Mouse (Mus musculus) hindbrain, embryonic 15.5 days (tissue): ENCODE measurements around the gene Slc12a1. TPM values are rescaled to one million over a fixed set of nuclear protein-coding genes. Genes with fewer than 3 reads are reported as not detected.
"Not testable (repeated sequence)": the region's sequence is repeated elsewhere in the genome, so short reads cannot be mapped to it uniquely, and the experiment has no call there.

Source experiments
- ATAC-seq: fragments of 200-750 bp; cut with Nextera tagmentation; 2 replicates; pipeline ENCODE4 v1.8.0; 2017; ENCODE audit warnings: low read depth, moderate number of reproducible peaks, moderate TSS enrichment; ENCODE audit not compliant: low FRiP score
- H3K27ac ChIP-seq: fragments of 300-500 bp; sonication (generic); replicated peaks from 2 replicates; pipeline ENCODE4 v1.5.1; 2015; ENCODE audit warnings: mild to moderate bottlenecking, inconsistent platforms
- H3K27me3 ChIP-seq: fragments of 300-500 bp; sonication (generic); 2 replicates; pipeline ENCODE4 v1.6.1; 2015; ENCODE audit warnings: control low read depth, inconsistent platforms
- H3K36me3 ChIP-seq: fragments of 300-500 bp; sonication (generic); 2 replicates; pipeline ENCODE4 v1.6.1; 2015; ENCODE audit warnings: control low read depth, inconsistent platforms
- H3K4me1 ChIP-seq: fragments of 300-500 bp; sonication (generic); replicated peaks from 2 replicates; pipeline ENCODE4 v1.6.1; 2015; ENCODE audit warnings: control low read depth, inconsistent platforms
- H3K4me2 ChIP-seq: fragments of 300-500 bp; sonication (generic); 2 replicates; pipeline ENCODE4 v1.6.1; 2015; ENCODE audit warnings: moderate library complexity, mild to moderate bottlenecking, inconsistent platforms
- H3K4me3 ChIP-seq: fragments of 300-500 bp; sonication (generic); 2 replicates; pipeline ENCODE4 v1.5.1; 2015; ENCODE audit warnings: mild to moderate bottlenecking, inconsistent platforms
- H3K9ac ChIP-seq: fragments of 300-500 bp; sonication (generic); 2 replicates; pipeline ENCODE4 v1.6.1; 2015; ENCODE audit warnings: inconsistent platforms
- H3K9me3 ChIP-seq: fragments of 300-500 bp; sonication (generic); 2 replicates; pipeline ENCODE4 v1.6.1; 2016; ENCODE audit warnings: control low read depth, inconsistent platforms
- WGBS: fragments of 180-500 bp; shearing (Covaris S2); methylation state at CpG from one replicate; pipeline ENCODE4 v1.1.7; 2015; 5-methylcytosine and 5-hydroxymethylcytosine counted together
- polyA plus RNA-seq: library from polyadenylated mRNA; unstranded; fragments of >200 nt; fragmentation: Nextera tagmentation; extraction: Ambion mirVana; gene quantifications from 2 replicates; pipeline ENCODE4 v1.2.1, GENCODE M21; 2015

The Slc12a1 gene
- polyA plus RNA-seq: 0.09 and 0.13 TPM in 2 replicates

DNA sequence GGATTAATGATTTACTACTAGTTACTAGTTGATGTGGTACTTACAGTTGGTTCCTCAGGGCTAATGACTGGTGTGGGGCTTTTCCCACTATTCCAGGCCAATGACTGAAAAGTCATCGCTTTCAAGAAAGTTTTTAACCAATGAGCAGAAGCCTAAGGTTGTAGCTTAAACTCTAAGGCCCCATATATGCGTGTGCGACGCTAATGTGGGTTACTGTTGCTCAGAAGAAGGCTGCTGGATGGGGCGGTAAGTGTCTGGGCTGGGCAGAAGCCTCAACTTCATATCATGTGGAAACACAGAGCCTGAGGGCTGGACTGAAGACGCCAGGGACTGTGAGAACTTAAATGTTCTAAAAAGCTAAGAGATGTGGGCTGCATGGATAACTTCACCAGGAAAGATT is at the start of gene Slc12a1:
Slc12a1 (plus strand) TSS at position 118 of the 400 bp plus-strand sequence.
- Histone ChIP-seq H3K4me2 (no peak within 1 kb of the TSS), H3K27me3 (no peaks in the 10 kb centered on the region), H3K9me3 (no peaks in the 10 kb centered on the region), H3K4me1 (peaks cover 4% of the 10 kb centered on the region; the same call in 1 of the 2 replicates), H3K9ac (no peak within 1 kb of the TSS), H3K4me3 (no peak within 1 kb of the TSS), H3K27ac (no peak within 1 kb of the TSS), H3K36me3 (no peaks in the 10 kb centered on the region)
- ATAC-seq: no peak
- WGBS: 90% methylated on average over 6 of the region's 6 CpGs

DNA sequence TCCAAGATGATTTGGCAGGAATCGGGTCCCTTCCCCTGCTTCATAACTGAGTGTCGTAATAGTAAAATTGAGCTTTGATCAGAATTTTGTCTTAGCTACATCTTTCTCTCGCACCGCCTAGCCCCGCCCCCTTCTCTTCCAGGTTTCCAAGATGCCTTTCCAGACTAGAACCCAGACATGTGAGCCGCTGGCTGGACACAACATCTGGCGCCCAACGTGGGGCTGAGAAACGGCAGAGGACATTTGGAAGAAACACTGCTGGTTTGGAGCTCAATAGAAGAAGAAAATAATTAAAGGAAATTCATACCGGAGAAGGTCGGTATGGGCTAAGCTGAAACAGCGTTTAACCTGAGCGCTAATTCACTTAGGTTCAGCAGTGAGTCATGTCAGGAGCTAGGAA is 47.8 kb upstream of the Slc12a1 start:
- not testable (repeated sequence) for ATAC-seq, H3K9ac ChIP-seq, H3K4me2 ChIP-seq, H3K4me3 ChIP-seq, H3K4me1 ChIP-seq, H3K9me3 ChIP-seq, H3K27me3 ChIP-seq, H3K27ac ChIP-seq
- WGBS: 97% methylated on average over 13 of the region's 13 CpGs
- peaks cover 23% of the 10 kb centered on the region for H3K36me3 ChIP-seq

DNA sequence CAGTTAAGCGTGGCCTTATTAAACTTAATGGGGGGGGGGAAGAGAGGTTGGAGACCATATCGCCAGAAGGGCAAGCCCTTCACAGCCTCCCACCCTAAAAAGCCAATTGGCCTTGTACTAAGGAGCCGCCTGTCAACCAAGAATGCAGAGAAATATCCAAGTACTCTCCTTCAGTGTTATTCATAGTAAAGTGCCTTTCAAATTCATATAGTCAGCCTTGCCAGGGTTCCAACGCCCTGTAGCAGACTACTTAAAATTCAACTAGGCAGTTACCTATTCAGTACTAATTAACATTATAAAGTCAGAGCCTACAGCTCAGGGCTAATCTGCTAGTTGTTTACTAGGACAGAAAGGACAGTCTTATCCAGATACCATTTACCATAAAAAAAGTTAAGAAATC is 45.8 kb upstream of the Slc12a1 start:
- H3K4me2 ChIP-seq, H3K4me1 ChIP-seq, H3K9me3 ChIP-seq, ATAC-seq, H3K27ac ChIP-seq, H3K4me3 ChIP-seq, H3K27me3 ChIP-seq, H3K9ac ChIP-seq: not testable (repeated sequence)
- WGBS: 87% methylated on average over 4 of the region's 4 CpGs
- H3K36me3 ChIP-seq: peaks cover 30% of the 10 kb centered on the region

DNA sequence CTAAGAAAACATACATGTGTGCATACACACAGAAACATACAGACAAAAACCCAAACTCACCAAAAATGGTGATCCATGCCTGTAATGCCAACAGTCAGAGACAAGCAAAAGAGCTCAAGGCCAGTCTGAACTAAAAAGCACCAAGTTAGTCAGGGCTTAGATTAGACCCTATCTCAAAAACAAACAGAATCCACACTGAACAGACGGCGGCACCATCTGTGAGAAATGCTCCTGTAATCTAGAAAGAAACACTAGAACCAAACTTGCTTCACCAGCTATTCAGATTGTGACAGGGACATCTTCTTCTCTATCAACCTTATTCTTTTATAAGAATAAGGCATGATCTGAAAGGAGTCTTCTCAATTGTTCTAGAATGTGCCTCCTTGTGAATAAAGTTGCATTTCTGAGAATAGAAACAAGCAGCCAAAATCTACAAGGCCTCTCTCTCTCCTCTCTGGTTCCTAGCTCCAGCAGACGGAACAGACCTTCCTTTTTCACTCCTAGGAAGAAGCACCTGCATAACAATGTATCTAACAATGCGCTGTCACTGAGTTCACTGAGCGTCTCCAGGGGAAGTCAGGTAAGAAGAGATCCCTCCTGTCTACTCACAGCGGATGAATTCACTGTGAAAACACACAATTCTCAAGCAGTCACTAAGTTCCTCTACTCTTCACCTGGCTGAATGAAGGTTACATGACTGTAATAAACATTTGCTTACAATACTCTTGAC is 32.8 kb upstream of the Slc12a1 start:
- H3K36me3 ChIP-seq: 0 out of 2 replicates have a peak, but pooled peaks cover 4% of the 10 kb centered on the region
- H3K27ac ChIP-seq: no peak overlapping the region
- ATAC-seq: no peak
- no peaks in the 10 kb centered on the region for H3K27me3 ChIP-seq
- H3K4me3 ChIP-seq: no peak overlapping the region
- peak overlapping the region; percentile 15; the same call in 1 of the 2 replicates for H3K4me2 ChIP-seq
- no peaks in the 10 kb centered on the region for H3K9me3 ChIP-seq
- H3K9ac ChIP-seq: no peak overlapping the region
- peaks cover 27% of the 10 kb centered on the region for H3K4me1 ChIP-seq
- WGBS: 63% methylated on average over 6 of the region's 6 CpGs

DNA sequence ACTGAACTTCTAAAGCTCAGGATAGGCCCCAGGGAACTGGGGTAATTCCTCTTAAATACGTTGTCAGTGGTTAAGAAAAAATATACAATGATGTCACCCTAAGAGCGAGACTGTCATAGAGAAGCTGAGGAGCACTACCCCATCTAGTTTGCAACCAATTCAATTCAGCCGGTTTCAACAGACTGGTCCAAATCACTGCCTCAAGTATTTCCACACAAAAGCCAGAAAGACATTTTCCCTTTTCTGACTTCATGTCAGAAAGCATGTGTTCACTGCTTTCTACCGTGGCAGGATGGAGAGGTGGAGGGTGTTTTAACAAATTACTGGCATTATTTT is 30.0 kb upstream of the Slc12a1 start:
- Histone ChIP-seq H3K36me3 (no peaks in the 10 kb centered on the region), H3K9me3 (no peaks in the 10 kb centered on the region), H3K4me3 (peak overlapping the region; percentile 84), H3K9ac (peak overlapping the region; percentile 97), H3K27me3 (no peaks in the 10 kb centered on the region), H3K27ac (peak overlapping the region; percentile 96), H3K4me2 (peak overlapping the region; percentile 74), H3K4me1 (peaks cover 27% of the 10 kb centered on the region)
- 0 out of 2 replicates have a peak, but pooled peaks have one; percentile 6 for ATAC-seq
- 2% methylated on average over 4 of the region's 4 CpGs for WGBS

DNA sequence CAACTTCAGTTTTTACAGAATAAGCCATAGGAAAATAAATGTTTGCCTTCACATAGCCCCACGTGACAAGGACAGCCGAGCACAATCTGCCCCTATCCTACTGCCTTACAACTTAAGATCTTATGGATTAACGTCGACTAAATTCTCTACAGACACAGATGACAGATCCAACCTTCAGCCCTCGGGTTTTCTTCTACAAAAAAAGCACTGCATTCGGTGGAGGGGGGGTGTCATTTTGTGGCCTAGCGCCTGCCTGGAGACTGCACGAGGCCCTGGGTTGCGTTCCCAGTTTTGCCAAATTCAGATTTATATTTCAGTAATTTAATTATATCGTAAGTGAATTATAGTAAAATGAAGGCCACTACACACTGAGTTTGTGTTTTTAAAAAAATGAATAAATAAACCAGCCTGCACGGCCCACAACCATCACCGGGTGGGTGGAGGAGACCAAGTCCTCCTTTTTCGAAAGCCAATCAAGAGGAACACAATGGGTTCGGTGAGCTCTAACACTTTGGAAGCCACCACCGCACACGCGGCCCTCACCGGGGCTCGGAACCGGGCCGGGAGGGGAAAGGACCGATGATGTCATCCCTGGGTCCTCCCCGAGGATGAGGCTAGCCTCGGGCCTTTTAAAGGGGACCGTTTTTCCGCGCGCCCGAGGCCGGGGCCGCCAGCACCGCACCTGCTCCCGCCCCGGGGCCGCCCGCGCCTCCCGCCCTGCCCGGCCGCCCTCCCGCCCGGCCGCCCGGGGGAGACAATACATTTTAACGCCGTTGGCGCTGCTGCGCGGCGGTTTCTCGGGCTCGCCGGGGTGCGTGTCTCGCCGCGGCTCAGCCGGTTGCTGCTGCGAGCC is 29.5 kb upstream of the Slc12a1 start:
- H3K27me3 ChIP-seq: no peaks in the 10 kb centered on the region
- under 1% methylated on average over 51 of the region's 59 CpGs for WGBS
- H3K4me1 ChIP-seq: peaks cover 27% of the 10 kb centered on the region
- H3K9me3 ChIP-seq: no peaks in the 10 kb centered on the region
- peak overlapping the region; percentile 74 for H3K4me2 ChIP-seq
- peak overlapping the region; percentile 96 for H3K27ac ChIP-seq
- H3K36me3 ChIP-seq: no peaks in the 10 kb centered on the region
- peak overlapping the region; percentile 84 for H3K4me3 ChIP-seq
- ATAC-seq: peak; percentile 79
- peak overlapping the region; percentile 97 for H3K9ac ChIP-seq

DNA sequence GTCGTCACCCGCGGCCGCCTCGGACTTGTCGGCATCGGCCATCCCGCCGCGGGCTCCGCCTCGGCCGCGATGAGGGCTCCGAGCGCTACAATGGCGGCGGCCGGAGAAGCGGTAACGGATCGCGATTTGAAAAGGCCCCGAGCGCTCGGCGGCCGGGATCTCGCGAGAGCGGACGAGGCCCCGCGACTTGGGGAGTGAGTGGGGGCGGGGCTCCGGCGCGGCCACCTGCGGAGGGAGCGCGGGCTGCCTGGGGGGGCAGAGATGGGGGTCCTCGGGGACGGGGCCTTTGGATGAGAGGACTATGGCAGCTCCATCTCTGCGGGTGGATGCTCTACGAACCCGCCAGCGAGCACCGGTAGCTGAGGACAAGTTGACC is 28.8 kb upstream of the Slc12a1 start, which contains the start of gene Myef2:
Myef2 (minus strand) TSS at position 185 of the 376 bp plus-strand sequence.
- H3K36me3 ChIP-seq: no peaks in the 10 kb centered on the region
- H3K4me1 ChIP-seq: peaks cover 27% of the 10 kb centered on the region
- H3K4me2 ChIP-seq: peak within 1 kb of the TSS; percentile 74
- no peaks in the 10 kb centered on the region for H3K9me3 ChIP-seq
- peak within 1 kb of the TSS; percentile 96 for H3K27ac ChIP-seq
- H3K4me3 ChIP-seq: peak within 1 kb of the TSS; percentile 84
- under 1% methylated on average over 43 of the region's 48 CpGs for WGBS
- peak; percentile 83 for ATAC-seq
- peak within 1 kb of the TSS; percentile 97 for H3K9ac ChIP-seq
- H3K27me3 ChIP-seq: no peaks in the 10 kb centered on the region

DNA sequence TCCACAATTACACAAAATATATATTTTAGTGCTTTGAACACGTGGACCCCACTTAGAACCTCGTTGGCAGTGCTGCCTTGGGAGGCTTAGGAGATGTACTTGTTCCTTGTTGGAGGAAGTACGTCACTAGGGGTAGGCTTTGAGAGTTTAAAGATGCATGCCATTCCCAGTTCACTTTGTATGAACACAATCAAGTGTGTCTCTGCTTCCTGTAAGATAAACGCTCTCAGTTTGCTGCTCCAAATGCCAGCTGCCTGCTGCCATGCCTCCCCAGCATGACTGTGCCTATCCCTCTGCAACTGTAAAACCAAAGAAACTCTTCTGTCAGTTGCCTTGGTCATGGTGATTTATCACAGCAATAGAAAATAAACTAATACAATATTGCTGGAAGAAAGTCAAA is 26.5 kb upstream of the Slc12a1 start:
- H3K27me3 ChIP-seq: no peaks in the 10 kb centered on the region
- H3K4me3 ChIP-seq: no peak overlapping the region
- 30% methylated on average over 4 of the region's 4 CpGs for WGBS
- no peaks in the 10 kb centered on the region for H3K36me3 ChIP-seq
- no peak overlapping the region for H3K9ac ChIP-seq
- H3K9me3 ChIP-seq: no peaks in the 10 kb centered on the region
- H3K27ac ChIP-seq: no peak overlapping the region
- peaks cover 13% of the 10 kb centered on the region for H3K4me1 ChIP-seq
- no peak overlapping the region for H3K4me2 ChIP-seq
- ATAC-seq: no peak

DNA sequence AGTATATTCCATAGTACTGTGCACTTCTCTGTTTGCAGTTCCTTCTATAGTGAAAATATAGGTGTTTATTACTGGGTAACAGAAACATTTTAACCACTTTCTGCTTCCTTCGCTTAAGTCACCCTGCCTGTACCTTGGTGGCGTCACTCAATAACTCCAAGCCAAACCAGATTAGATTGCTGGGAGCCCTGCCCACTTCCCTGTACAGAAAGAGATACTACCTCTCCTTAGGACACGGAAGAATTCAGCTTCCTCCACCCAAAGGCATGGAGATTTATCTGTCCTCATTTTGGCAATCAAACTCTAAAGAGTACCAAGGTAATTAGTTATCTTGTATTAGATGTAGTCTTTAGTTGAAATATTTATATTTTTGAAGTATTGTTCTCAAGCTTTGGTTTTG is 25.5 kb upstream of the Slc12a1 start:
- H3K27me3 ChIP-seq: no peaks in the 10 kb centered on the region
- H3K9ac ChIP-seq: no peak overlapping the region
- 89% methylated on average over 3 of the region's 3 CpGs for WGBS
- peaks cover 4% of the 10 kb centered on the region for H3K4me1 ChIP-seq
- H3K27ac ChIP-seq: no peak overlapping the region
- no peak for ATAC-seq
- no peaks in the 10 kb centered on the region for H3K36me3 ChIP-seq
- H3K9me3 ChIP-seq: no peaks in the 10 kb centered on the region
- H3K4me2 ChIP-seq: no peak overlapping the region
- no peak overlapping the region for H3K4me3 ChIP-seq

DNA sequence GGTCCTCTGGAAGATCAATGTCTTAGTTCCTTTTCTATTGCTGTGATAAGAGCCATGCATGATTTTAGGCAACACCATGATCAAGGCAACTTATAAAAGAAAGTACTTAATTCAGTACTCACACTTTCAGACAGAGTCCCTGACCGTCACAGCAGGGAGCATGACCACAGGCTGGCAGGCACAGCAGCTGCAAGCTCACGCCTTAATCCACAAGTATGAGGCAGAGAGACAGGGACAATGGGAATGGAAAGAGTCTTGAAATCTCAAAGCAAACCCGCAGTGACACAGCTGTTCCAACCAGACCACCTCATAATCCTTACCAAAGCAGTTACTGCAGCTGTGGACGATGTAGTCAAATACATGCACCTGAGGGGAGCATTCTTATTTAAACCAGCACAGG is 18.2 kb upstream of the Slc12a1 start:
- ATAC-seq: no peak
- Histone ChIP-seq H3K27me3 (no peaks in the 10 kb centered on the region), H3K4me2 (no peak overlapping the region), H3K4me1 (0 out of 2 replicates have a peak, but pooled peaks cover 7% of the 10 kb centered on the region), H3K4me3 (no peak overlapping the region), H3K36me3 (no peaks in the 10 kb centered on the region), H3K9ac (no peak overlapping the region), H3K9me3 (no peaks in the 10 kb centered on the region), H3K27ac (no peak overlapping the region)
- 35% methylated on average over 4 of the region's 4 CpGs for WGBS

DNA sequence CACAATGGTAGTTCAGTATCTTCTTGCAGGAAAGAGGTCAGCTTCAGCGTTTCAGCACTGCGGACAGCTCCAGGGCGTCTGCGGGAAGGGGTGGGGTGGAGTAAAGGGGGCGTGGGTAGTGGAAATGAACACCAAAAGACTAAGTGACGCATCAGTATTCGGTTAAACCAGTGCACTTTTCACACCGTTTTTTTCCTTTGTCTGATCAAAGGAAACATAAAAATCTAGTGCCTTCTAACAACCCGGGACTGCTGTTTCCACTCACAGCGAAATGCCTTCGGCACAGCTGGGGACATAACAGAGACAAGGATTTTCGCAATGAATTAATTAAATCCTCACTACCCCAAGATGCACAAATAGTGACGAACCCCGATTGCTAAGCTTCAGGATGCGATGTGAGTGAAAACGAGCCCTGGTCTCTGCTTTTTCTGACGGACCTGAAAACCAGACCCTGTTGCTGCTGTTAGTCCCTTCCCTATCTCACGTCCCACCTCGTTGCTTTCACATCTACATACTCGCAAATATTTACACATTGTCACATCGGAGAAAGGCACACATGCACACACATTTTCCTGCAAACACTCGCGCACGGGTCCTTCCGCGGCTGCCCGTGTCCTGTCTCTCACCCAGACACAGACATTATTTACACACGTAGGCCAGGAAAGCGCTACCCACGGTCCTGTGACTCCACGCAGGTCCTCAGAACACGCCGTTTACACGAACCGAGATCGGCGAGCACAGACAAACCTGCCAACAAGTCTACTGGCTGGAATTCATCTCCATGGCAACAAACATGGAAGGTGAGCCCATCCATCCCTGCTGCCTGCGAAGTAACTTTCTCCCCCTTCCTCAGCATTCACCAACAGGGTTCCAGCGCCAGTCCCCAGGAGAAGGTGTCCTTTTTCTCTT is 16.1 kb upstream of the Slc12a1 start, which contains the start of gene Ctxn2:
Ctxn2 (plus strand) TSS at position 790 of the 909 bp plus-strand sequence.
- Histone ChIP-seq H3K27me3 (no peaks in the 10 kb centered on the region), H3K9me3 (no peaks in the 10 kb centered on the region), H3K27ac (peak within 1 kb of the TSS; percentile 87), H3K36me3 (no peaks in the 10 kb centered on the region), H3K9ac (peak within 1 kb of the TSS; percentile 46), H3K4me2 (peak within 1 kb of the TSS; percentile 72), H3K4me1 (0 out of 2 replicates have a peak, but pooled peaks cover 7% of the 10 kb centered on the region), H3K4me3 (peak within 1 kb of the TSS; percentile 49)
- WGBS: 1% methylated on average over 39 of the region's 39 CpGs
- ATAC-seq: peak; percentile 81
